Mouse (Mus musculus): ENCODE results near the gene Serpine2. TPM values are rescaled to one million over a fixed set of nuclear protein-coding genes. Genes with fewer than 3 reads are reported as not detected.

Gene Serpine2
- polyA plus RNA-seq, 1 experiment from 2014 or later, result 215 TPM

DNA sequence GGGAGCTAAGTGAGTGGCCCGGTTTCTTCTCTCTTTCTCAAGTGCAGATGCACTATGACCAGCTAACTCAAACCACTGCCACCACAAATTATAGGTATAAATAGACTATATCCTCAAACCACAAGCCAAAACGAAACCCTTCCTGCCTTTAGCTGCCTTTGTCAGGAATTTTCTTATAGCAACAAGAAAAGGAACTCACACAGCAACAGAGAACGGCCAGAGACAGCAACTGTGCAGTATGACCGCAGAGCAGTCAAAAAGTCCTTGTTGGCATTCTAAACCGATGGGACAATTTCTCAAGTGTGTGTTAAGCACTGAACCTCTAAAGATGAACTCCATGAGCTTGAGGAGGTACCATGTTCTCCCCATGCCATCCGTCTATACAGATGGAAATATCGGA lies 57.4 kb downstream of the Serpine2 start:
- WGBS, result 74% methylated on average over 7 of the region's 7 CpGs
- no peaks in the 10 kb centered on the region for H3K27me3 ChIP-seq
- peaks cover 8% of the 10 kb centered on the region for H3K36me3 ChIP-seq
- no peak for ATAC-seq (ENCODE audit: low FRiP score)
- H3K4me3 ChIP-seq, result no peak overlapping the region
- H3K9me3 ChIP-seq, result no peaks in the 10 kb centered on the region
- H3K27ac ChIP-seq, result 0 out of 2 replicates have a peak overlapping the region, but pooled peaks have one; percentile 8
- no peak overlapping the region for H3K4me2 ChIP-seq
- H3K4me1 ChIP-seq (replicated peaks), result peaks cover 13% of the 10 kb centered on the region
- no peak overlapping the region for H3K9ac ChIP-seq

DNA sequence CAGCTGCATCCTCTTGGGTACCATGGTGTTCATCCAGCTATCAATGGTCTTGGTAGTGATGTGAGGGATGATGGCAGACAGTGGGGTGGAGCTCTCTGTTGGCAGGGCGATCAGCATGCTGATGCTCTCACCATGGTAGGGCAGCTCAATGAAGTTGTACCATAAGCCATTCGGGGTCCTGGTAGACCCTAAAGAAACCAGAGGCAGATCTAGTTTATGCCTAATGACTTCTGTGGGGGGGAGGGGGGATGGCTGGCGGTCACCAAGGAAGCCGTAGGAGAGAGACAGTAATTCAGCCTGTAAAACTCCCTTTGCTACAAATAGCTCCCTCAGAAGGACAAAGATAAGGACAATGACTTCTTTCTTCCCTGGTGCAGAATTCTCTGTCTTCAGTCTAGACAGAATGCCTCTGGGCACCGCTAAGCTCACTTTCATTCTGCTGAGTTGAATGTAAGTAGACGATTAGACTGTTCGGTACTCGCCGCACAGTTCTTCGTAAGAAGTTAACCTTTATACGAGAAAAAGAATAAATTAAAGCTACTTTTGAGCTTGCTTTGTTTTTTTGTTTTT lies 58.0 kb downstream of the Serpine2 start:
- no peak overlapping the region for H3K4me3 ChIP-seq
- no peaks in the 10 kb centered on the region for H3K9me3 ChIP-seq
- H3K4me1 ChIP-seq (replicated peaks), result peaks cover 13% of the 10 kb centered on the region
- peaks cover 10% of the 10 kb centered on the region for H3K36me3 ChIP-seq
- peak; percentile 83 for ATAC-seq (ENCODE audit: low FRiP score)
- no peaks in the 10 kb centered on the region for H3K27me3 ChIP-seq
- WGBS, result 52% methylated on average over 11 of the region's 11 CpGs
- H3K27ac ChIP-seq, result peak overlapping the region; percentile 23; the same call in 1 of the 2 replicates
- H3K4me2 ChIP-seq, result no peak overlapping the region
- no peak overlapping the region for H3K9ac ChIP-seq

DNA sequence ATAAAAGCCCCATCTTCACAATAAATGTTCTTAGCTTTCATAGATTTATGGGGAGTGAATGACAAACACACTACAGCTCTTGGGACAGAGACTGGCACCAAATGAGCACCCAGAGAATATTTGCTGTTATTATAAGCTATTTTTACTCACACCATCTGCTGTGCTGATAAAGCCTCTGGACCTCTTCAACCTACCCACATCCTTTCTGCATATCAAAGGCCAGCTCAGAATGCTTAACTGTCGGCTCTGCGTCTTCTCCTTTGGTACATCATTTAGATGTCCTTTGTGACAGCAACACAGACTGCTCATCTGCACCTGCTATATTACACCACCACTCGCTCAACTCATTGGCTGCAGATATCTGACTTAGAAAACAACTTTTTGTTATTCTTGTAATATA lies 63.9 kb downstream of the Serpine2 start:
- no peaks in the 10 kb centered on the region for H3K27me3 ChIP-seq
- H3K4me1 ChIP-seq (replicated peaks), result no peaks in the 10 kb centered on the region
- H3K4me3 ChIP-seq, result no peak overlapping the region
- 86% methylated on average over 3 of the region's 3 CpGs for WGBS
- no peak for ATAC-seq (ENCODE audit: low FRiP score)
- no peak overlapping the region for H3K27ac ChIP-seq
- peaks cover 14% of the 10 kb centered on the region for H3K36me3 ChIP-seq
- no peak overlapping the region for H3K4me2 ChIP-seq
- H3K9me3 ChIP-seq, result no peaks in the 10 kb centered on the region
- H3K9ac ChIP-seq, result no peak overlapping the region

DNA sequence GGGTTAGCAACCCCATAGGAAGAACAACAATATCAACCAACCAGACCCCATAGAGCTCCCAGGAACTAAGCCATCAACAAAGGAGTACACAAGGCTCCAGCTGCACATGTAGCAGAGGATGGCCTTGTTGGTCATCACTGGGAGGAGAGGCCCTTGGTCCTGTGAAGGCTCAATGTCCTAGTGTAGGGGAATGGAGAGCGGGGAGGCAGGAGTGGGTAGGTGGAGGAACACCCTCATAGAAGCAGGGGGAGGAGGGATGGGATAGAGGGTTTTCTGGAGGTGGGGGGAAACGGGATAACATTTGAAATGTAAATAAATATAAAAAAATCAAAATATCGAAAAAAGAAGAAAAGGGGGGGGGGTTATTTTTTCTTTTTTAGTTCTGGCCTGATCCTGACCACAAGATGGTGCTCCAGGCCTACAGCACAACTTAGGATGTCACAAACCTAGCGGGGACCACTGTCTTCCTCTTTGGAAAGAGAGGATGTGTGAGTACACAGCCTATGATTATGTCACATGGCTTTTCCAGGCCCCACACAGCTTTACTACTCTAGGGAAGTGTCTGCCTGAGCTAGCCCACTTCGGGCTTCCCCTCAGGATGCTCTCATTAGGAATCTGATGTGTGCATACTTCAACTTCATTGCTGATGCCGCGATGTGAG lies 74.6 kb downstream of the Serpine2 start:
- Histone ChIP-seq H3K4me1 (replicated peaks) (no peaks in the 10 kb centered on the region), H3K27ac (no peak overlapping the region), H3K9ac (0 out of 2 replicates have a peak overlapping the region, but pooled peaks have one; percentile 24), H3K27me3 (no peaks in the 10 kb centered on the region), H3K4me3 (no peak overlapping the region), H3K9me3 (no peaks in the 10 kb centered on the region), H3K36me3 (peaks cover 28% of the 10 kb centered on the region), H3K4me2 (no peak overlapping the region)
- ATAC-seq (ENCODE audit: low FRiP score), result peak; percentile 83
- WGBS, result 76% methylated on average over 7 of the region's 7 CpGs

DNA sequence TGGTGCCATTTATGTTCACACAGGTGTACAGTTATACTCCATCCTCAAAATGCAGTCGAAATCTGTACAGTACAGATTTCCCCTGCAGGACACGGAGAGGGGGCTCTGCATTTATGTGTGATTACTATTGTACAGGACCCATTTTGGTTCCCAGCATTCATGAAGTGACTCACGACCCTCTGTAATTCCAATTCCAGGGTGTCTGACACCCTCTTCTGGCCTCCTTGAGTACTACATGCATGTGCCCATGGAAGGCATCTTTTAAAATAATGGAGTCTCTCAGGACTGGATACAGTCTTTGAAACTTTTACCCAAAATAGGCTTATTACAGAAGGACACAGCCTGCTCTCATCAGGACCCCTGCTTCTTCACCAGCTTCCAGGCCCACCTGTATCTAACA lies 78.5 kb downstream of the Serpine2 start:
- WGBS, result 86% methylated on average over 3 of the region's 3 CpGs
- Histone ChIP-seq H3K4me3 (no peak overlapping the region), H3K36me3 (peaks cover 66% of the 10 kb centered on the region), H3K4me1 (replicated peaks) (peaks cover 11% of the 10 kb centered on the region; the same call in 1 of the 2 replicates), H3K9ac (no peak overlapping the region), H3K4me2 (no peak overlapping the region), H3K9me3 (no peaks in the 10 kb centered on the region), H3K27ac (no peak overlapping the region), H3K27me3 (no peaks in the 10 kb centered on the region)
- ATAC-seq (ENCODE audit: low FRiP score), result no peak

DNA sequence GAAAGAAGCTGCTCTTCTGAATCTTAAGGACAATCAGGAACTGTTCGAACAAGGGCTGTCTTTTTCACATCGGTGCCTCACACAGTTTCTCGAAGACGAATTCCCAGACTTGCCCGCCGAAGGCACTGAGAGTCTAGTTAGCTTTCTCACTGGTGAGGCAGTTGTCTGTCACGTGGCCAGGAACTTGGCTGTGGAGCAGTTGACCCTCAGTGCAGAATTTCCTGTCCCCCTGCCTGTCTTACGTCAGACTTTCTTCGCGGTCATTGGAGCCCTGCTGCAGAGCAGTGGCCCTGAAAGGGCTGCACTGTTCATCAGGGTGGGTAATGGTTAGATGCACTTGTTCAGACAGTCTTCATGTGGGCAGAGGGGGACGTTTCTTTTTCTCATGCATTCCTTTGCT lies 83.0 kb downstream of the Serpine2 start:
- H3K4me2 ChIP-seq, result no peak overlapping the region
- H3K27me3 ChIP-seq, result no peaks in the 10 kb centered on the region
- no peak overlapping the region for H3K9ac ChIP-seq
- no peak for ATAC-seq (ENCODE audit: low FRiP score)
- no peak overlapping the region for H3K4me3 ChIP-seq
- H3K4me1 ChIP-seq (replicated peaks), result peaks cover 14% of the 10 kb centered on the region
- H3K27ac ChIP-seq, result no peak overlapping the region
- no peaks in the 10 kb centered on the region for H3K9me3 ChIP-seq
- WGBS, result 91% methylated on average over 11 of the region's 11 CpGs
- H3K36me3 ChIP-seq, result peaks cover 54% of the 10 kb centered on the region

- Histone ChIP-seq H3K27ac (peak within 1 kb of the TSS; percentile 95), H3K36me3 (peaks cover 33% of the 10 kb centered on the region), H3K4me3 (peak within 1 kb of the TSS; percentile 89), H3K27me3 (0 out of 2 replicates have a peak, but pooled peaks cover 4% of the 10 kb centered on the region), H3K9ac (peak within 1 kb of the TSS; percentile 91), H3K4me2 (peak within 1 kb of the TSS; percentile 65), H3K9me3 (no peaks in the 10 kb centered on the region), H3K4me1 (replicated peaks) (peaks cover 14% of the 10 kb centered on the region)
- ATAC-seq (ENCODE audit: low FRiP score), result peak; percentile 100
- WGBS, result 0% methylated on average over 38 of the region's 38 CpGs
Measured at GRCm38 (mm10) chr1:79775927-79776458, 85.0 kb downstream of the Serpine2 start, which contains the start of the genes Mrpl44 and Wdfy1. Gene Mrpl44, plus strand, starts transcription at chr1:79776018. Gene Wdfy1, minus strand, starts transcription at chr1:79776143.

DNA sequence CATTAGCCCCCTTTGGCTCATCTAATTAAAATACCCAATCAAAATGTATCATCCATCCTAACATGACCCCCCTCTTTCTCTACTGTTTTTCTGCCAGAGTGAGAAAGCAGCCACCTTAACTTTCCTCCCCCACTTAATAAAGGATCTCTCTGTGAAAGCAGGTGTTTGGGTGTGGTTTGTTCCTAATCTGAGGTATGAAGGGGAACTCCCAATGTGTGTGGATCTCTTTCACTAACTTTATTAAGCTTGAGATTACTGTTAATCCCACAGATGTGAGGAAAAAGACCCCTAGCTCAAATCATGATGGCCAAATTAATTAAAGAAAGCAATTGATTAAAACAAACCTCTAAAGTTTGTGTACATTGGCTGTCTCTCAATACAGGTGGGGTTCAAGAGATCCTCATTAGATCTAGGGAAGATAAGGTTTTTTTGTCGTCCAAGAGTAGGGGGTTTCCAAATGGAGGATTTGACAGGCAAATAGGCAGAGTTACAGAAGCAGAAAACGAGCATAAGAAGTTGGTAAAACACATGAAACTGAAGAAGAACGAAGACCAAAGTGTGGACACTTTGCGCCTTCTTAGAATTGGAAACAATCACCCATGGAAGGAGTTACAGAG lies 86.7 kb downstream of the Serpine2 start:
- Histone ChIP-seq H3K36me3 (peaks cover 16% of the 10 kb centered on the region), H3K27ac (no peak overlapping the region), H3K4me3 (no peak overlapping the region), H3K4me1 (replicated peaks) (peaks cover 14% of the 10 kb centered on the region), H3K4me2 (no peak overlapping the region), H3K9ac (no peak overlapping the region), H3K9me3 (no peaks in the 10 kb centered on the region), H3K27me3 (0 out of 2 replicates have a peak, but pooled peaks cover 4% of the 10 kb centered on the region)
- no peak for ATAC-seq (ENCODE audit: low FRiP score)
- WGBS, result 84% methylated on average over 4 of the region's 4 CpGs

GRCm38 (mm10) chr1:79768231-79768630 lies 92.7 kb downstream of the Serpine2 start:
- ATAC-seq (ENCODE audit: low FRiP score), result no peak
- 64% methylated on average over 1 of the region's 1 CpGs for WGBS
- H3K4me3 ChIP-seq, result no peak overlapping the region

GRCm38 (mm10) chr1:79764483-79764882 lies 96.5 kb downstream of the Serpine2 start:
- no peak overlapping the region for H3K4me2 ChIP-seq
- ATAC-seq (ENCODE audit: low FRiP score), result no peak
- H3K4me1 ChIP-seq (replicated peaks), result peaks cover 24% of the 10 kb centered on the region
- no peak overlapping the region for H3K9ac ChIP-seq
- WGBS, result 88% methylated on average over 1 of the region's 1 CpGs
- no peaks in the 10 kb centered on the region for H3K27me3 ChIP-seq
- H3K4me3 ChIP-seq, result no peak overlapping the region
- H3K36me3 ChIP-seq, result no peaks in the 10 kb centered on the region
- H3K27ac ChIP-seq, result no peak overlapping the region
- no peaks in the 10 kb centered on the region for H3K9me3 ChIP-seq

More at GRCm38 (mm10) chr1:79768231-79768630, 92.7 kb downstream of the Serpine2 start:
- no peaks in the 10 kb centered on the region for H3K9me3 ChIP-seq
- no peaks in the 10 kb centered on the region for H3K4me1 ChIP-seq (replicated peaks)
- 0 out of 2 replicates have a peak, but pooled peaks cover 4% of the 10 kb centered on the region for H3K27me3 ChIP-seq
- H3K4me2 ChIP-seq, result no peak overlapping the region
- H3K36me3 ChIP-seq, result no peaks in the 10 kb centered on the region
- no peak overlapping the region for H3K27ac ChIP-seq
- H3K9ac ChIP-seq, result no peak overlapping the region

DNA sequence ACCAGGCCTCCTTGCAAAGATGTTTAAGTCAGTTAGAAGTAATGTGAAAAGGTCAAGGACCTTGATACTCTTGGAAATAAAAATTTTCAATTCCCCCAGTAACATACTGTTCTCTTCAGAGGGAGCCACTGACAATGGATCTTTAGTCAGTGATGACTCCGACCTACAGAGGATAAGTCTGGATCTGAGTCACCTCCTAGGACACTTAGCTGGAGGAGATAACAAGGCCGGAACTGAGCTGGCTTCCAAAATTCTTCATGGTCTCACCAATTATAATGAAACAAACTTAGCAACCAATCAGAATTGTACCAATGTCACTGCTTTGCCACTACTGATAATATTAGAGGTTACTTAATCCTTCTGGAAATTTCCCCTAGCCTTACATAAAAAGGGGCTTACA lies 96.9 kb downstream of the Serpine2 start:
- no peak overlapping the region for H3K27ac ChIP-seq
- no peak overlapping the region for H3K4me3 ChIP-seq
- peaks cover 28% of the 10 kb centered on the region for H3K4me1 ChIP-seq (replicated peaks)
- H3K9me3 ChIP-seq, result no peaks in the 10 kb centered on the region
- ATAC-seq (ENCODE audit: low FRiP score), result no peak
- H3K4me2 ChIP-seq, result no peak overlapping the region
- H3K27me3 ChIP-seq, result no peaks in the 10 kb centered on the region
- whole genome bisulfite sequencing, result 86% methylated on average over 2 of the region's 2 CpGs
- H3K36me3 ChIP-seq, result no peaks in the 10 kb centered on the region
- H3K9ac ChIP-seq, result no peak overlapping the region

Data from hindbrain, embryonic 13.5 days (tissue).